Mouse (Mus musculus) neural tube, embryonic 14.5 days (tissue): ENCODE data around the gene Wbp2nl. TPM values are rescaled to one million over a fixed set of nuclear protein-coding genes. Genes with fewer than 3 reads are reported as not detected.
"Not testable (repeated sequence)": the region's sequence is repeated elsewhere in the genome, so short reads cannot be mapped to it uniquely, and the experiment has no call there.

ENCODE experiments used
- ATAC-seq: fragments of 200-750 bp; cut with Nextera tagmentation; 2 replicates; pipeline ENCODE4 v1.8.0; 2017; ENCODE audit warnings: low read depth, mild to moderate bottlenecking, moderate TSS enrichment, moderate library complexity
- H3K27ac ChIP-seq: fragments of 300-500 bp; sonication (generic); 2 replicates; pipeline ENCODE4 v1.5.1; 2014; ENCODE audit warnings: low read depth, mild to moderate bottlenecking, control low read depth, low read length, moderate library complexity, mixed read lengths
- H3K27me3 ChIP-seq: fragments of 300-500 bp; sonication (generic); 2 replicates; pipeline ENCODE4 v1.6.1; 2014; ENCODE audit warnings: low read length; ENCODE audit not compliant: control insufficient read depth, insufficient read depth
- H3K36me3 ChIP-seq: fragments of 300-500 bp; sonication (generic); 2 replicates; pipeline ENCODE4 v1.6.1; 2014; ENCODE audit warnings: low read length, mixed read lengths; ENCODE audit not compliant: control insufficient read depth, insufficient read depth
- H3K4me1 ChIP-seq: fragments of 300-500 bp; sonication (generic); 2 replicates; pipeline ENCODE4 v1.6.1; 2014; ENCODE audit warnings: low read length; ENCODE audit not compliant: control insufficient read depth, insufficient read depth
- H3K4me2 ChIP-seq: fragments of 300-500 bp; sonication (generic); 2 replicates; pipeline ENCODE4 v1.6.1; 2014; ENCODE audit warnings: mild to moderate bottlenecking, low read depth, low read length, control low read depth
- H3K4me3 ChIP-seq: fragments of 300-500 bp; sonication (generic); 2 replicates; pipeline ENCODE4 v1.5.1; 2014; ENCODE audit warnings: low read depth, low read length, control low read depth, mixed read lengths
- H3K9ac ChIP-seq: fragments of 300-500 bp; sonication (generic); replicated peaks from 2 replicates; pipeline ENCODE4 v1.6.1; 2014; ENCODE audit warnings: low read depth, mild to moderate bottlenecking, control low read depth, low read length, mixed read lengths
- H3K9me3 ChIP-seq: fragments of 300-500 bp; sonication (generic); 2 replicates; pipeline ENCODE4 v1.6.1; 2016; ENCODE audit warnings: low read length; ENCODE audit not compliant: control insufficient read depth
- WGBS: fragments of 180-500 bp; shearing (Covaris S2); extraction: QIAGEN DNeasy Blood & Tissue Kit; methylation state at CpG from one replicate; pipeline ENCODE4 v1.1.7; 2014; 5-methylcytosine and 5-hydroxymethylcytosine counted together
- polyA plus RNA-seq: library from polyadenylated mRNA; unstranded; fragments of >200 nt; fragmentation: Nextera tagmentation; extraction: Ambion mirVana; gene quantifications from 2 replicates; pipeline ENCODE4 v1.2.1, GENCODE M21; 2014

Wbp2nl gene
- polyA plus RNA-seq, 1 experiment from 2014 or later: 0.28 TPM

DNA sequence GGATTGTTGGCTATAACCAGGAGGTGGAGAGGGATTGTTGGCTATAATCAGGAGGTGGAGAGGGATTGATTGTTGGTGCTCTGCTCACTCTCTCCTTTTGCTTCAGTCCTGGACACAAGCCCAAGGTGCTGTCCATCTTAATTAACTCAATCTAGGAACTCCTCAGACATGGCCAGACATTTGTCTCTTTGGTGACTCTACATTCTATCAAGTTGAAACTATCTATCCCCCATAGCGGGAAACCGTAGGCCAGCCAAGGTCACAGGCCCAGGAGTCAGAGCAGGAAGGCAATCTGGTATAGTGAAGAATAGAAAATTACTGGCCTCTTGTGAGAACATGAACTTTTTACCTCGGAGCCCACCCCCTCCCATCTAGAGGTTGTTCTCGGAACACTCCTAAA is 63.5 kb downstream of the Wbp2nl start:
- no peak overlapping the region for H3K4me3 ChIP-seq
- H3K27me3 ChIP-seq: no peaks in the 10 kb centered on the region
- no peaks in the 10 kb centered on the region for H3K4me1 ChIP-seq
- ATAC-seq: no peak
- no peaks in the 10 kb centered on the region for H3K9me3 ChIP-seq
- H3K36me3 ChIP-seq: no peaks in the 10 kb centered on the region
- WGBS: 85% methylated on average over 4 of the region's 4 CpGs
- no peak overlapping the region for H3K9ac ChIP-seq
- no peak overlapping the region for H3K27ac ChIP-seq
- H3K4me2 ChIP-seq: no peak overlapping the region

DNA sequence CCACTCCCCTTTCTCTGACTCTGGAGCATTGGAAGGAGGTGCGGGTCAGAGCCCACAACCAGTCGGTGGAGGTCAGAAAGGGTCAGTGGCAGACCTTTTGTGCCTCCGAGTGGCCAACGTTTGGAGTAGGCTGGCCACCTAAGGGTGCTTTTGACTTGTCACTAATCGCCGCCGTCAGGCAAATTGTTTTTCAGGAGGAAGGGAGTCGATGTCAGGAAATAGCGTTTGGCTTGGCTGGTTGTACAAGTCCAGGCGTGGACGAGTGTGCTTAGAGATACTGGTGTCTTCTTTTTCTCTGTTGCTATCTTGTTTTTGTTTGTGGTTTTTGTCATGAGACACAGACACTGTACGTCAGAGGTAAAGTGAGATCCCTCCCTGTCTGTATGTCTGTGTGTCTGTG is 65.0 kb downstream of the Wbp2nl start:
- WGBS: 75% methylated on average over 7 of the region's 12 CpGs
- H3K9ac ChIP-seq, H3K4me2 ChIP-seq, ATAC-seq, H3K4me3 ChIP-seq, H3K27ac ChIP-seq, H3K36me3 ChIP-seq, H3K4me1 ChIP-seq, H3K27me3 ChIP-seq, H3K9me3 ChIP-seq: not testable (repeated sequence)

Other genes starting within 250 kb of the Wbp2nl start
- not detected in 2 replicates for gene 4930407I10Rik, start 239.8 kb upstream of the Wbp2nl start, polyA plus RNA-seq
- gene Mei1, start 229.0 kb upstream of the Wbp2nl start, polyA plus RNA-seq: not detected in 2 replicates
- gene Ccdc134, start 171.0 kb upstream of the Wbp2nl start, polyA plus RNA-seq: 12.7 and 12.8 TPM in 2 replicates
- 141 and 164 TPM in 2 replicates for gene Srebf2, start 151.8 kb upstream of the Wbp2nl start, polyA plus RNA-seq
- gene Shisa8, start 86.1 kb upstream of the Wbp2nl start, polyA plus RNA-seq: 2.9 and 6.9 TPM in 2 replicates
- gene Tnfrsf13c, start 74.6 kb upstream of the Wbp2nl start, polyA plus RNA-seq: 0.32 and 1.4 TPM in 2 replicates
- gene Cenpm, start 54.2 kb upstream of the Wbp2nl start, polyA plus RNA-seq: 11.2 and 12.0 TPM in 2 replicates
- 6.5 and 13.3 TPM in 2 replicates for gene 1500009C09Rik, start 46.6 kb upstream of the Wbp2nl start, polyA plus RNA-seq
- gene Sept3, start 24.1 kb upstream of the Wbp2nl start, polyA plus RNA-seq: 395 and 439 TPM in 2 replicates
- gene Naga, start 40.0 kb downstream of the Wbp2nl start, polyA plus RNA-seq: 27.1 and 34.9 TPM in 2 replicates
- 0.87 and 2.4 TPM in 2 replicates for gene Pheta2, start 40.0 kb downstream of the Wbp2nl start, polyA plus RNA-seq
- gene Smdt1, start 40.0 kb downstream of the Wbp2nl start, polyA plus RNA-seq: 351 and 392 TPM in 2 replicates
- 391 and 432 TPM in 2 replicates for gene Ndufa6, start 55.4 kb downstream of the Wbp2nl start, polyA plus RNA-seq
- 0.99 and 1.8 TPM in 2 replicates for gene Cyp2d22, start 81.3 kb downstream of the Wbp2nl start, polyA plus RNA-seq
- not detected in 2 replicates for gene Cyp2d11, start 95.1 kb downstream of the Wbp2nl start, polyA plus RNA-seq
- not detected in 2 replicates for gene Cyp2d10, start 108.2 kb downstream of the Wbp2nl start, polyA plus RNA-seq
- gene Cyp2d9, start 134.5 kb downstream of the Wbp2nl start, polyA plus RNA-seq: not detected in 2 replicates